Mouse (Mus musculus) stomach, postnatal 0 days (tissue): Measurements from ENCODE around the gene Dusp19.

Experiments used
- CTCF ChIP-seq: IDR thresholded peaks from 2 replicates; pipeline ENCODE4 v1.5.1; 2016; ENCODE audit warnings: antibody characterized with exemption, low read depth, mild to moderate bottlenecking, moderate library complexity
- EP300 ChIP-seq: optimal IDR thresholded peaks from 2 replicates; pipeline ENCODE3; 2016; ENCODE audit warnings: antibody characterized with exemption

DNA sequence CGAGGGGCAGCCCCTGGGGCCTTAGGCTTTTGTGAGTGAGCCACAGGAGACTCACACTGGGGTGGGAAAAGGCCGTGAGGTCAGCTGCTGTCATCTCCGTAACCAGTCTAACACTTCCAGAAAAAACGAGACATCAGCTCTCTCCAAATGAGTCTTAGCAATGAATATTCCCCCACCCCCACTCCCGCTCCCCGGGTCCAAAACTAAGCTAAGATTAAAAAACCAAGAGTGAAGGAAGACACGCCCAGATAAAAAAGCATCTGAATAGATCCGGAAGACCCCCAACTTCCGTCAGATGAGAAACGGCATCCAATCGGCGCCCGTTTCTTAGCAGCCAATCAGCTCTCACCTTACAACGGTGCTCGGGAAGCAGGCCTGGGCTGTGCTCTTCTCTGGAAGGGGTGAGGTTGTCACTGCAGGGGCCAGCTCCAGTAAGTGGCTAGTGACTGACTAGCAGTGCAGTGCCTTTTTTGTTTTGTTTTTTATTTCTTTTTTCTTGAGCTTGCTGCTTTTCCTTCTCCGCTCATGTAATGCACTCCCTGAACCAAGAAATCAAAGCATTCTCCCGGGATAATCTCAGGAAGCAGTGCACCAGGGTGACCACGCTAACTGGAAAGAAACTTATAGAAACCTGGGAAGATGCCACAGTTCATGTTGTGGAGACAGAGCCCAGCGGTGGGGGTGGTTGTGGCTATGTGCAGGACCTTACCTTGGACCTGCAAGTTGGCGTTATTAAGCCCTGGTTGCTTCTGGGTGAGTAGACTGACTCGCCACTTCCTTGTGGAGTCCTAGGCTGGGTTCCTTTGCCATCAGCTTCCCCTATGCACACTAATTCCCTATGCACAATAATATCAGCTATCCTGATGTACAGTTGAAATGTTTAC is at the start of gene Dusp19, which contains the start of gene Nup35:
- TF ChIP-seq EP300 (peak; percentile 30), CTCF (no peak)
